Mouse (Mus musculus) C2C12 (cell line): ENCODE measurements around the gene Lcn8.

Experiments
- CEBPB ChIP-seq: IDR thresholded peaks from one replicate; pipeline ENCODE4 v1.6.1; 2011; ENCODE audit warnings: low read depth, mild to moderate bottlenecking, control low read depth, moderate library complexity
- CTCF ChIP-seq: IDR thresholded peaks from one replicate; pipeline ENCODE4 v1.5.1; 2011; ENCODE audit not compliant: control insufficient read depth, insufficient read depth, insufficient read length
- FOSL1 ChIP-seq: IDR thresholded peaks from one replicate; pipeline ENCODE4 v1.8.0; 2011; ENCODE audit warnings: mild to moderate bottlenecking, low read length; ENCODE audit not compliant: poor library complexity, insufficient read depth, severe bottlenecking
- MAX ChIP-seq: IDR thresholded peaks from one replicate; pipeline ENCODE4 v1.6.1; 2011; ENCODE audit warnings: mild to moderate bottlenecking, control low read depth
- MYOD1 ChIP-seq: IDR thresholded peaks from one replicate; pipeline ENCODE4 v1.6.1; 2011; ENCODE audit warnings: low read depth; ENCODE audit not compliant: control insufficient read depth, insufficient read length
- USF1 ChIP-seq: IDR thresholded peaks from one replicate; pipeline ENCODE4 v1.6.1; 2011; ENCODE audit warnings: low read depth, mild to moderate bottlenecking, control low read depth, moderate library complexity

DNA sequence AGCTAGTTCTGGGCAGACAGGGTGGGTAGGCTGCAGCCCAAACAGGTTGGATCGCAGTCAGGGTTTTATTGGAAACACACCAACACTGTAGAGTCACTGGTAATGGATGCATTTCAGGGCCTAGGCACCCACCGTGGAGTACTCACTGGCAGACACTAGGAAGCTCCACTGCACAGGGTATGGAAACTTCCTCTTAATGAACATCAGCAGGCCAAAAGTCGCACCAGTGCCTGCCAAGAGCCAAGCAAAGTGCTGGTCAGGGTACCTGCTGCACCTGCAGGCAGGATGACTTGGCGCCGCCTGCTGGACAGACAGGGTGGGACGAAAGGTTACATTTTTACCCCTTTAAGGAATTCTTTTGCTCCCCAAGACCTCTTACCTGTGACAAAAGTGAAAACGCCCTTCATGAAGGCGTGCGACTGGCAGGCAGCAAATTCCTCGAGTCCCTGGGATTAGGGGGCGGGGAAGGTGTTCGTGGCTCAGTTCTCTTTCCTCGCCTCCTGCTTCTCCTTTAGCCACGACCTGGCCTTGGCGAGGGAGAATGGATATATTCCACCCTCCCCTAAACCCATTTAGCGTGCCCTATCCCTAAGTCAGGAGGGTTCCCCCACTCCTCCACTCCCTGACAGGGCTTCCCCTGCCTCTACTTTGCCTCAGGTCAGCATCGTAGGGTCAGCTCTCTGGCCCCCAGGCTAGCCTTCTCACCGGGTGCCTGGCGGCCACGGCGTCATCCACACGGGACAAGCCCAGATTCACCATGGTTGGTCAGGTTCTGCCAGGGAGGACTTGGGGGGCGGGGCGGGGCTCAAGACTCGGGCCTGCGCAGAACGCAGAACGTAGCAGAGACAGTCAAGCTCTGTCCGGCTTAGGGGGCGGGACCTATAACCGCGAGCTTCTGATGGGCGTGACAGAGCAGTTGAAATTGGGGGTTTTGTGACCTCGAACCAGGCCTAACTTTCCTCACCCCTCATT lies 31.4 kb upstream of the Lcn8 start, which contains the start of gene Tmem141:
- TF ChIP-seq CTCF (peak; percentile 42), USF1 (no peak), CEBPB (no peak), MAX (no peak), MYOD1 (no peak), FOSL1 (no peak)
